Mouse (Mus musculus): ENCODE measurements around the gene Abcf1. TPM values are rescaled to one million over a fixed set of nuclear protein-coding genes. Genes with fewer than 3 reads are reported as not detected.
"Not testable (repeated sequence)": the region's sequence is repeated elsewhere in the genome, so short reads cannot be mapped to it uniquely, and the experiment has no call there.

Abcf1 gene
- polyA plus RNA-seq, 1 experiment from 2014 or later = 110 TPM

DNA sequence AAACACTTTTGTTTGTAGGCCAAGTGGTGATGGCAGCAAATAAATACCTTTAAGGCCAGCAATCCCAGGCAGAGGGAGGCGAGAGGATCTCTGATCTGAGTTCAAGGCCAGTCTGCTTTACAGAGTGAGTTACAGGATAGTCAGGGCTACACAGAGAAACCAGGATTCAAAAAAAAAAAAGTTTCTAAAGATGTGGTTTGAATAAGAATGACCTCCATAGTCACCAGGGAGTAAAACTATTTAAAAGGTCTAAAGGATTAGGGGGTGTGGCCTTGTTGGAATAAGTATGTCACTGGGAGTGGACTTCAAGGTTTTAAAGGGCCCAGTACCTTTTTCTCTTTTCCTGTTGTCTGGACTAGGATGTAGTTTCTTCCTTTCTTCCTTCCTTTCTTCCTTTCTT, 29.6 kb downstream of the Abcf1 start:
- H3K27me3 ChIP-seq = no peaks in the 10 kb centered on the region
- TF ChIP-seq CTCF (IDR thresholded peaks at IDR 0.05) = no peak
- DNase-seq (ENCODE audit: low read depth, low spot score) = no peak
- ChIA-PET CTCF (no interaction called here), POLR2A (no interaction called here)
- no peak for ATAC-seq
- in situ Hi-C loops (cut with MboI; ENCODE audit: low pct_unique_long_range_greater_than_20kb) = loop anchor here (5.0 to 10.0 kb wide), 3 partner anchors 52 to 245 kb away; no protein-coding TSS in a partner anchor

DNA sequence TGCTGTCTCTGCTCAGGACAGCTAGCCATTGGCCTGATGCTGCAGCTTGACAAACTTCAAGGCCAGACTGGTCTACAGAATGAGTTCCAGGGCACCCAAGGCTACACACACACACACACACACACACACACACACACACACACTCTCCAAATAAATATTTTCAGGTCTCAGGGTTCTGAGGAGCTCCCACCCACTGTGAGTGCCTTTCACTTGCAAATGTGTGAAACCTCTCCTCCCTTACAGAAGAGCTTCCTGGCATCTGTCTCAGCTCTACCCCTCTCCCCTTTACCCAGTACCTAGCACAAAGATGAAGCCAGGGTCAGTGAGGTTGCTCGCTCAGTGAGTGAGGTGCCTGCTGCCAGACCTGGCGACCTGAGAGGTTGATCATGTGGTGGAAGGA, 30.5 kb downstream of the Abcf1 start:
- no peak for TF ChIP-seq CTCF (IDR thresholded peaks at IDR 0.05)
- ChIA-PET CTCF (interaction anchor here (1.2 to 4.6 kb wide), 4 partner anchors 12 to 54 kb away, joined by 4 to 74 read pairs (median 6); partner anchors contain the start of gene Abcf1), POLR2A (no interaction called here)
- in situ Hi-C loops (cut with MboI; ENCODE audit: low pct_unique_long_range_greater_than_20kb) = loop anchor here (5.0 to 10.0 kb wide), 3 partner anchors 53 to 246 kb away; no protein-coding TSS in a partner anchor
- H3K27me3 ChIP-seq = no peaks in the 10 kb centered on the region
- DNase-seq (ENCODE audit: low read depth, low spot score) (no peak), ATAC-seq (no peak)

DNA sequence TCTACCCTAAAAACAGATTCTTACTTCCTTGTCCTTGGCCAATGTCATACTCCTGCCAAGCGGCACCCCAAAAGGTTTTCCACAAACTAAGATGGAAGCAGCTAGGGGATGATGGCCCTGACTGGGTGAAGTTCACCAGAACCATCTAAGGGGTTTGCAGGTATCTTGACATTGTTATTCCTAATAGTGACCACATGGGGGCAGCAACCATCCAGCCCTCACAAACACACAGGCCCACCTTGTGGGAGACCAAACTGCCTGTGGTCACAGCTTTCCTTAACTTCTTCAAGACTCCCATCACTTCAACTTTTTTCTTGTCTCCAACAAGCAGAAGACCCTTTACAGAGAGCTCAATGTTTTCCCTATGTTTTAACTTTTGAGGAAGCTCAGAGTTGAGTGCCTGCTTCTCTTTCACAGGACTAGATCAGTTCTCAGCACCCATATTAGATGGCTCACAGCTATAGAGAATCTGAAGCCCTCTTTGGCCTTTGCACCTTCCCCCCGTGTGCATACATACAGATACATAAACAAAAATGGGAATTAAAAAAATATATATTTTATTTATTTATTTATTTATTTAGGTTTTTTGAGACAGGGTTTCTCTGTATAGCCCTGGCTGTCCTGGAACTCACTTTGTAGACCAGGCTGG, 31.7 kb downstream of the Abcf1 start:
- no peaks in the 10 kb centered on the region for H3K27me3 ChIP-seq
- peak; percentile 87 for TF ChIP-seq CTCF (IDR thresholded peaks at IDR 0.05)
- in situ Hi-C loops (cut with MboI; ENCODE audit: low pct_unique_long_range_greater_than_20kb) = loop anchor here (5.0 to 10.0 kb wide), 3 partner anchors 54 to 247 kb away; no protein-coding TSS in a partner anchor
- CTCF ChIA-PET = interaction anchor here (0.6 to 4.6 kb wide), 17 partner anchors 9 to 126 kb away, joined by 3 to 74 read pairs (median 4); partner anchors contain the start of gene Abcf1
- DNase-seq (ENCODE audit: low read depth, low spot score) = peak; percentile 28
- POLR2A ChIA-PET = interaction anchor here (1.0 kb wide), 1 partner anchor 18 kb away, joined by 5 read pairs; no protein-coding TSS in a partner anchor
- peak; percentile 35 for ATAC-seq

DNA sequence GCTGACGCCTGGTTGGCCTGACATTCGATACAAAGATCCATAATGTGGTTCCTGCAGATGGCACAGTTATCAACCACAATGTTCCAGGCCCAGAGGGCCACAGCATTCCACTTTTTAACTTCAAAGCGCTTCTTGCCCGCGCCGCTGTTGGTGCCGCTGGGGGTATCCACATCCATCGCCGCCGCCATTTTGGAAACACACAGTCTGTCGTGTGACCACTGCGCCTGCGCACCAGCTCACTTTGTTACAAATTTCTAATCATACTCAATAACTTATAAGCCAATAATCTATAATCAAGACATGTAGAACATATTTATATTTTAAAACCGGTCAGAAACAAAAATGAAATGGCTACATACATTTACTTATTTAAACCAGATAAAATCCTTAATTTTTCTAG, 33.8 kb downstream of the Abcf1 start:
- CTCF ChIA-PET = interaction anchor here (4.6 kb wide), 1 partner anchor 57 kb away, joined by 74 read pairs; no protein-coding TSS in a partner anchor
- DNase-seq (ENCODE audit: low read depth, low spot score); ATAC-seq; POLR2A ChIA-PET; H3K27me3 ChIP-seq: not testable (repeated sequence)
- in situ Hi-C loops (cut with MboI; ENCODE audit: low pct_unique_long_range_greater_than_20kb) = loop anchor here (5.0 to 10.0 kb wide), 3 partner anchors 57 to 249 kb away; no protein-coding TSS in a partner anchor

DNA sequence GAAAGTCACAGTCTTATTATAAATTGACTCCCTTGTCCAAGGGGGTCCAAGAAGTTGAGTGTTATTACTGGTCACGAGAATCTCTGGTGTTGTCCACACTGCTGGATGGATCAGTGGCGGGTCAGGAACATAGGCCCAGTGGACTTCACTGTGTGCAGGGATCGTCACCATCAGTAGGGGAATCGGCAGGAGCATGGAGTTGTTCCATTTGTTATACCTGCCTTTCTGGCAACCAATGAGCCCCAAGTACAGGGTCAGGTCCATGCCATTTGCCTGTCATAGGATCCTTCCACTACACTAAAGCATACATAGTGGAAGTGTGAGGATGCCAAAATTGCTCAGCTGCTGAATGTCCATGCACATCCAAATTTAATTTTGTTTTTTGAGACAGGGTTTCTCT, 37.0 kb downstream of the Abcf1 start:
- POLR2A ChIA-PET = no interaction called here
- TF ChIP-seq CTCF (IDR thresholded peaks at IDR 0.05) = no peak
- ATAC-seq (no peak), DNase-seq (ENCODE audit: low read depth, low spot score) (no peak)
- no peaks in the 10 kb centered on the region for H3K27me3 ChIP-seq
- CTCF ChIA-PET = interaction anchor here (1.4 kb wide), 1 partner anchor 61 kb away, joined by 3 read pairs; no protein-coding TSS in a partner anchor
- in situ Hi-C loops (cut with MboI; ENCODE audit: low pct_unique_long_range_greater_than_20kb) = loop anchor here (10.0 kb wide), 2 partner anchors 182 to 252 kb away; no protein-coding TSS in a partner anchor

DNA sequence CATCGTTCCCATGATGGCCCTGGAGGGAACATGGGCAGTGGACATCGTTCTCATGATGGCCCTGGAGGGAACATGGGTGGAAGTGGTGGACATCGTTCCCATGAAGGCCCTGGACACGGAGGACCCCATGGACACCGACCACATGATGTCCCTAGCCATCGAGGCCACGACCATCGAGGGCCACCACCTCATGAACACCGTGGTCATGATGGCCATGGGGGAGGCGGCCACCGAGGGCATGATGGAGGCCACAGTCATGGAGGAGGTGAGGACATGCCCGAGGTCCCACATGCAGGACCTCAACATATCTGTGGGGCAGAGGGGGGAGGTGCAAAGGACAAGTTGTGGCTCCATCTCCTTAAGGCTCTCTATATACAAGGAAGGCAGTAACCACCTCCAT, 38.9 kb downstream of the Abcf1 start:
- ATAC-seq (no peak), DNase-seq (ENCODE audit: low read depth, low spot score) (no peak)
- TF ChIP-seq CTCF (IDR thresholded peaks at IDR 0.05) = no peak
- no peaks in the 10 kb centered on the region for H3K27me3 ChIP-seq
- POLR2A ChIA-PET = no interaction called here
- CTCF ChIA-PET = no interaction called here
- in situ Hi-C loops (cut with MboI; ENCODE audit: low pct_unique_long_range_greater_than_20kb) = loop anchor here (10.0 kb wide), 2 partner anchors 184 to 254 kb away; no protein-coding TSS in a partner anchor

DNA sequence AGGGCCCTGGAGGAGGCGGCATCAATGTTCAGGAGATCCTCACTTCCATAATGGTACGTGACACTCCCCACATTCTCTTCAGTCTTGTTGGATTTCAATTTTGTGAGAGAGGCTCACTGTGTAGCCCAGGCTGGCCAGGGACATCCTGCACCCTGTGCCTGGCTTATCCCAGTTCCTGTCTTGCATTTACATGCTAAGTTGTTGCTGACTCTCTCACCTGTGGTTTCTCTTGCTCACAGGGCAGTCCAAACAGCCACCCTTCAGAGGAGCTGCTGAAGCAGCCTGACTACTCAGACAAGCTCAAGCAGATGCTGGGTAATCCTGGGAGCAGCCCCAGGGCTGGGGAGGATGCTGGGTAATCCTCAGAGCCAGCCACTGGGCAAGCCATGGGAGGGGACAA, 40.0 kb downstream of the Abcf1 start:
- no peaks in the 10 kb centered on the region for H3K27me3 ChIP-seq
- no peak for TF ChIP-seq CTCF (IDR thresholded peaks at IDR 0.05)
- in situ Hi-C loops (cut with MboI; ENCODE audit: low pct_unique_long_range_greater_than_20kb) = no loop called here
- ChIA-PET POLR2A (no interaction called here), CTCF (no interaction called here)
- DNase-seq (ENCODE audit: low read depth, low spot score) (no peak), ATAC-seq (no peak)

GRCm38 (mm10) chr17:35927471-35927870, 42.1 kb downstream of the Abcf1 start:
- ChIA-PET CTCF (interaction anchor here (1.2 to 3.5 kb wide), 3 partner anchors 9 to 66 kb away, joined by 4 to 13 read pairs (median 7); no protein-coding TSS in a partner anchor), POLR2A (interaction anchor here (0.6 kb wide), 1 partner anchor 263 kb away, joined by 4 read pairs; no protein-coding TSS in a partner anchor)
- in situ Hi-C loops (cut with MboI; ENCODE audit: low pct_unique_long_range_greater_than_20kb) = no loop called here
- no peak for DNase-seq (ENCODE audit: low read depth, low spot score)
- TF ChIP-seq CTCF (IDR thresholded peaks at IDR 0.05) = no peak
- H3K27me3 ChIP-seq = no peaks in the 10 kb centered on the region
- no peak for ATAC-seq

DNA sequence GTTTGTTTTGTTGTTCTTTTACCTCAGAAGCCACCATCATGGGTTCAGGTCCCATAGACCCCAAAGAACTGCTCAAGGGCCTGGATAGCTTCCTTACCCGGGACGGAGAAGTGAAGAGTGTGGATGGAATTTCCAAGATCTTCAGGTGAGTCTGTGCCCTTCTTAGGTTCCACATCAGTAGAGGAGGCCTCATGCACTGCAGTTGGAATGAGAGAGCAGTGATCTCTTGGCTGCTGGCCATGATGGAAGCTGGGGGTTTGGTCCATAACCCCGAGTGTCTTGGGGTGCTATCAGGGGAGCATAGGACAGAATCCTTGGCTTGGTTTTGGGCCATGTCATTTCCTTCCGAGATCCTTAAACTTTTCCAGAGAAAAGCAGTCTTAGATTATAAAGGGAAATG, 46.3 kb downstream of the Abcf1 start:
- ChIA-PET CTCF (no interaction called here), POLR2A (interaction anchor here (0.6 kb wide), 1 partner anchor 1981 kb away, joined by 3 read pairs; no protein-coding TSS in a partner anchor)
- no peaks in the 10 kb centered on the region for H3K27me3 ChIP-seq
- no peak for ATAC-seq
- DNase-seq (ENCODE audit: low read depth, low spot score) = no peak
- in situ Hi-C loops (cut with MboI; ENCODE audit: low pct_unique_long_range_greater_than_20kb) = loop anchor here (25.0 kb wide), 1 partner anchor 1811 kb away; the partner anchor contains the start of genes Brd2 and H2-DMa
- TF ChIP-seq CTCF (IDR thresholded peaks at IDR 0.05) = no peak

DNA sequence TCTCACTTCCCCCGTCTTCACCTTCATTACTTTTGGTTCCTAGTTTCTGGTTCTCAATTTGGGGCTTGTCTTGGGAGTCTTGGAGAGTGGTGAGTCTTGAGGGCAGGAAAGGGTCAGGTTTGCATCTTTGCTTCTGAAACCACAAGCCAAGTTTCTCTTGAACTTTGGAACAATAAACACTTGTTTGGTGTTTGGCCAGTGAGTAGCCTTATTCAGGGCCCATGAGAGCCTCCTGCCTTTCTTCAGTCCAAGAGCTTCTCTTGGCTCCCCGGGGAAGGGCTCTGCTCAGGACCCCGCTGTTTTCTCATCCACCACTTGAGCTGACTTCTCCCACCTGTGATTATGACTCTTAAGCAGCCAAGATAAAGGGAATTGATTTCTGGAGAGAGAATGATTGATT, 47.0 kb downstream of the Abcf1 start:
- ATAC-seq (no peak), DNase-seq (ENCODE audit: low read depth, low spot score) (no peak)
- no peak for TF ChIP-seq CTCF (IDR thresholded peaks at IDR 0.05)
- CTCF ChIA-PET = no interaction called here
- in situ Hi-C loops (cut with MboI; ENCODE audit: low pct_unique_long_range_greater_than_20kb) = loop anchor here (25.0 kb wide), 1 partner anchor 1810 kb away; the partner anchor contains the start of genes Brd2 and H2-DMa
- H3K27me3 ChIP-seq = no peaks in the 10 kb centered on the region
- POLR2A ChIA-PET = interaction anchor here (0.6 kb wide), 1 partner anchor 1980 kb away, joined by 3 read pairs; no protein-coding TSS in a partner anchor

- no peak for ATAC-seq
- in situ Hi-C loops (cut with MboI; ENCODE audit: low pct_unique_long_range_greater_than_20kb) = loop anchor here (25.0 kb wide), 1 partner anchor 1809 kb away; the partner anchor contains the start of genes Brd2 and H2-DMa
These were observed 47.9 kb downstream of the Abcf1 start for GRCm38 (mm10) chr17:35921710-35922109.

More at GRCm38 (mm10) chr17:35921710-35922109, 47.9 kb downstream of the Abcf1 start:
- ChIA-PET POLR2A (interaction anchor here (0.6 kb wide), 1 partner anchor 1008 kb away, joined by 4 read pairs; no protein-coding TSS in a partner anchor), CTCF (interaction anchor here (0.9 kb wide), 1 partner anchor 22 kb away, joined by 3 read pairs; no protein-coding TSS in a partner anchor)
- DNase-seq (ENCODE audit: low read depth, low spot score) = no peak
- no peak for TF ChIP-seq CTCF (IDR thresholded peaks at IDR 0.05)
- no peaks in the 10 kb centered on the region for H3K27me3 ChIP-seq

Measured in Patski (cell line).